Mouse (Mus musculus): ENCODE results near the gene Rab10.

Rab10 gene

GRCm38 (mm10) chr12:3291849-3292248, 17.9 kb downstream of the Rab10 start:
- no peak for DNase-seq

- no peak for DNase-seq
Observed at GRCm38 (mm10) chr12:3291038-3291437, 18.7 kb downstream of the Rab10 start.

- DNase-seq, result no peak
Observed at GRCm38 (mm10) chr12:3288440-3288839, 21.3 kb downstream of the Rab10 start.

- DNase-seq, result no peak
Observed at GRCm38 (mm10) chr12:3285919-3286318, 23.9 kb downstream of the Rab10 start.

- no peak for DNase-seq
Observed at GRCm38 (mm10) chr12:3285377-3285776, 24.4 kb downstream of the Rab10 start.

- no peak for DNase-seq
Observed at GRCm38 (mm10) chr12:3284463-3284862, 25.3 kb downstream of the Rab10 start.

- no peak for DNase-seq
Observed at GRCm38 (mm10) chr12:3283829-3284440, 25.8 kb downstream of the Rab10 start.

GRCm38 (mm10) chr12:3282954-3283353, 26.8 kb downstream of the Rab10 start:
- no peak for DNase-seq

GRCm38 (mm10) chr12:3282520-3282919, 27.2 kb downstream of the Rab10 start:
- no peak for DNase-seq

GRCm38 (mm10) chr12:3278880-3279339, 30.9 kb downstream of the Rab10 start:
- no peak for DNase-seq

GRCm38 (mm10) chr12:3270818-3271217, 39.0 kb downstream of the Rab10 start:
- DNase-seq, result no peak

- DNase-seq, result no peak
Observed at GRCm38 (mm10) chr12:3267397-3267796, 42.4 kb downstream of the Rab10 start.

- DNase-seq, result no peak
Observed at GRCm38 (mm10) chr12:3265188-3265587, 44.6 kb downstream of the Rab10 start.

GRCm38 (mm10) chr12:3264449-3264848, 45.3 kb downstream of the Rab10 start:
- DNase-seq, result no peak

- DNase-seq, result no peak
Observed at GRCm38 (mm10) chr12:3261596-3261995, 48.2 kb downstream of the Rab10 start.

GRCm38 (mm10) chr12:3255966-3256365, 53.8 kb downstream of the Rab10 start:
- DNase-seq, result no peak

- DNase-seq, result no peak
Observed at GRCm38 (mm10) chr12:3255435-3255834, 54.3 kb downstream of the Rab10 start.

GRCm38 (mm10) chr12:3253591-3253990, 56.2 kb downstream of the Rab10 start:
- peak; percentile 29 to 37 for DNase-seq

GRCm38 (mm10) chr12:3246091-3246490, 63.7 kb downstream of the Rab10 start:
- DNase-seq, result no peak

- DNase-seq, result peak in 1 of 2 experiments; percentile 10
Observed at GRCm38 (mm10) chr12:3239544-3239943, 70.2 kb downstream of the Rab10 start.

- peak; percentile 67 to 72 for DNase-seq
Observed at GRCm38 (mm10) chr12:3238361-3239051, 71.3 kb downstream of the Rab10 start.

- peak in 1 of 2 experiments; percentile 47 for DNase-seq
Observed at GRCm38 (mm10) chr12:3237799-3238198, 72.0 kb downstream of the Rab10 start.

- peak; percentile 87 to 88 for DNase-seq
Observed at GRCm38 (mm10) chr12:3236831-3237681, 72.7 kb downstream of the Rab10 start.
